Mouse (Mus musculus): Measurements from ENCODE around the gene Mrpl24. TPM values are rescaled to one million over a fixed set of nuclear protein-coding genes. Genes with fewer than 3 reads are reported as not detected.
A peak's percentile ranks its signal among the peaks of the same experiment; 100 is the strongest.

The Mrpl24 gene
- total and polyA plus RNA-seq, 2 experiments from 2014 or later = 39.7 to 41.7 TPM

DNA sequence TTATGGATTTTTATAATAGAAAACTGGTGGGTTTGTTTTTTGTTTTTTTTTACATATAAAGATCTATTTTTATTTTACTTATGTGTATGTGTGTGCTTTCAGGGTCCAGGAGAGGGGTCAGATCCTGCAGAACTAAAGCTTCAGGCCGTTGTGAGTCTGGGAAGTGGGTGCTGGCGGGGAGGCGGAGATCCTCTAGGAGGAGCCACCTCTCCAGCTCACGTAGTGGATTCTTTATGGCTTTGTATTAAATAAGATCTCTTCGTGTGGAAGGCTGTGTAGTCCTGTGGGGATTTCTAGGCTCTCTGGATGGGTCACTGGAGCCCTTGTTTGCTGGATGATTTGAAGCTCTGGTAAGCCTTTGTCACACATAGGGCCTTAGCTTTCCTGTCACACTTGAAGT is 21.3 kb downstream of the Mrpl24 start:
- no peaks in the 10 kb centered on the region for H3K27me3 ChIP-seq (ENCODE audit: insufficient read depth, low read length)
- no peak for TF ChIP-seq CTCF (IDR thresholded peaks at IDR 0.05)
- no peak overlapping the region for H3K9ac ChIP-seq (replicated peaks; ENCODE audit: low read length, poor library complexity, severe bottlenecking)
- peaks cover 40% of the 10 kb centered on the region for H3K36me3 ChIP-seq (ENCODE audit: insufficient read depth, low read length)
- ATAC-seq (ENCODE audit: low FRiP score) = no peak
- no peak for DNase-seq (ENCODE audit: low spot score)
- no peaks in the 10 kb centered on the region for H3K4me1 ChIP-seq (ENCODE audit: insufficient read depth, low read length)
- H3K9me3 ChIP-seq (ENCODE audit: low read length) = no peaks in the 10 kb centered on the region
- no peak overlapping the region for H3K27ac ChIP-seq (ENCODE audit: low read depth, low read length)
- H3K4me2 ChIP-seq (ENCODE audit: low read depth, low read length, poor library complexity, severe bottlenecking) = no peak overlapping the region
- 57% methylated on average over 5 of the region's 5 CpGs for WGBS
- H3K4me3 ChIP-seq (ENCODE audit: low read depth, low read length) = no peak overlapping the region

DNA sequence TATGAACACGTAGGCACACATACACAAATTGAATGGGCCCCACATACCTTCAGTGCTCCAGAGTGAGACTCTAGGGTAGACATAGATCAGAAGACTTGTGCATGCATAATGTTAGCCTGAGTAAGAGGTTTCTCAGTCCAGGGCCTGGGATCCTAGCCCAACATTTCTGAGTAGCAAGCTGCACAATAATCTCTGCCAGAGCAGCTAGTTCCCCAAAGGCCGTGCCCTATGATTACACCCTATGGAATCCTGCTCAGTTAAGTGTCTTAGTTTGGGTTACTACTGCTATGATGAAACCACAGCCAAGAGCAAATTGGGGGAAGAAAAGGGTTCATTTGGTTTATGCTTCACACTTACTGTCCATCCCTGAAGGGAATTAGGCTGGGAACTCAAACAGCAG is 23.2 kb downstream of the Mrpl24 start:
- peaks cover 40% of the 10 kb centered on the region for H3K36me3 ChIP-seq (ENCODE audit: insufficient read depth, low read length)
- H3K4me3 ChIP-seq (ENCODE audit: low read depth, low read length) = no peak overlapping the region
- no peak overlapping the region for H3K27ac ChIP-seq (ENCODE audit: low read depth, low read length)
- no peaks in the 10 kb centered on the region for H3K27me3 ChIP-seq (ENCODE audit: insufficient read depth, low read length)
- H3K4me1 ChIP-seq (ENCODE audit: insufficient read depth, low read length) = peaks cover 5% of the 10 kb centered on the region
- H3K9me3 ChIP-seq (ENCODE audit: low read length) = no peaks in the 10 kb centered on the region
- no peak for DNase-seq (ENCODE audit: low spot score)
- H3K4me2 ChIP-seq (ENCODE audit: low read depth, low read length, poor library complexity, severe bottlenecking) = no peak overlapping the region
- H3K9ac ChIP-seq (replicated peaks; ENCODE audit: low read length, poor library complexity, severe bottlenecking) = no peak overlapping the region
- TF ChIP-seq CTCF (IDR thresholded peaks at IDR 0.05) = no peak
- WGBS = 88% methylated on average over 2 of the region's 2 CpGs
- ATAC-seq (ENCODE audit: low FRiP score) = no peak

DNA sequence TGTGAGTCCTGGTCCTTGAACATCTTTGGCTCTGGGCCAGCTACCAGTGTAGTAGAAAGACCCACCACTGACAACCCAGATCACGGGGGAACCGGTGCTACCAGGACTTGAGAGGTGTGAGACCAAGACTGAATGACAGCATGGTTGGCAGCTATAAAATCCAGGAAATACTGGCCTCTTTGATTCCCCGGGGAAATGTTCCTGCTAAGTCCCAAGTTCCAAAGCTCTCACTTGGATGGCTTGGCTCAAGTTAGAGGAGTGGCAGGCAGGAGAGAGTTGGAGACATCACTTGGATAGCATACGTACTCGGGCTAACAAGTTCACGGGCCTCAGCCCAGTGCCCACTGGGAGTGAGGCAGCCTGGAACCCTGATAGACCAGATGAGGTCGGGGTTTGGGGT is 24.3 kb downstream of the Mrpl24 start:
- no peaks in the 10 kb centered on the region for H3K9me3 ChIP-seq (ENCODE audit: low read length)
- no peak overlapping the region for H3K9ac ChIP-seq (replicated peaks; ENCODE audit: low read length, poor library complexity, severe bottlenecking)
- H3K4me3 ChIP-seq (ENCODE audit: low read depth, low read length) = no peak overlapping the region
- H3K4me2 ChIP-seq (ENCODE audit: low read depth, low read length, poor library complexity, severe bottlenecking) = no peak overlapping the region
- H3K27me3 ChIP-seq (ENCODE audit: insufficient read depth, low read length) = 0 out of 2 replicates have a peak, but pooled peaks cover 4% of the 10 kb centered on the region
- H3K4me1 ChIP-seq (ENCODE audit: insufficient read depth, low read length) = peaks cover 14% of the 10 kb centered on the region
- DNase-seq (ENCODE audit: low spot score) = no peak
- 82% methylated on average over 7 of the region's 7 CpGs for WGBS
- no peak overlapping the region for H3K27ac ChIP-seq (ENCODE audit: low read depth, low read length)
- ATAC-seq (ENCODE audit: low FRiP score) = no peak
- H3K36me3 ChIP-seq (ENCODE audit: insufficient read depth, low read length) = peaks cover 29% of the 10 kb centered on the region
- TF ChIP-seq CTCF (IDR thresholded peaks at IDR 0.05) = no peak

DNA sequence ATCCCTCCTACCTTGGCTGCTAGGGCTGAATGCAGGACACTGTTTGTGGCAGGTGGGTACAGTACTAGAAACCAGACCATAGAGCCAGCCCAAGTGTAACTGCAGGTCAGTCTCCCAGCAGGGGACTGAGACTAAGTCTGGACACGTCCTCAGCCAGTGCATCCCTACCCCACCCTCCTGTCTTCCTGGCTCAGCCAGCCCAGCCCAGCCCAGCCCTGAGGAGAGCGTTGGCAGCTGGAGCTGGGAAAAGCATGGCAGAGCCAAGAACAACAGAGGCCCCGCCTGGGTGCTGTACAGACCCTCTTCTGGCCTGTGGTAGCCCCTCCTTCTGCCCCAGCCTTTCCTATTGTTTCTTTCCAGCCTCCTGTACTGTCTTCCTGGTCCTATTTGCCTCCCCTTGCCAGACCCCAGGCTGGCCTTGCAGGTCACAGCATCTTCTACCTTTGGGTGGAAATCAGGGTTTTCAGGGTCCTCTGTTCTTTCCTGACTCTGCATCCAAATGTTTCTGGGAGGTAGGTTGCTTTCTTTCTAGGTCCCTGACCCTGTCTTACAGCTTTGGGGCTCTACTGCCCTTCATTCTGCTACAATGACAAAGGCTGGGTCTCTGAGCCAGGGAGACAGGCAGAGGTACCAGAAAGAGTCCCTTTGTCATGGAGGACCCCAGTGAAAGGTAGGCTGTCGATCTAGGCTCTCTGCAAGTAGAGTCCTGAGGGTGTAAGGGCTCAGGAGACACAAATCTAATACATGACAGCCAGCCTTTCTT is 25.7 kb downstream of the Mrpl24 start:
- no peak for TF ChIP-seq CTCF (IDR thresholded peaks at IDR 0.05)
- no peak overlapping the region for H3K9ac ChIP-seq (replicated peaks; ENCODE audit: low read length, poor library complexity, severe bottlenecking)
- DNase-seq (ENCODE audit: low spot score) = no peak
- peaks cover 14% of the 10 kb centered on the region for H3K4me1 ChIP-seq (ENCODE audit: insufficient read depth, low read length)
- ATAC-seq (ENCODE audit: low FRiP score) = no peak
- H3K9me3 ChIP-seq (ENCODE audit: low read length) = no peaks in the 10 kb centered on the region
- H3K4me2 ChIP-seq (ENCODE audit: low read depth, low read length, poor library complexity, severe bottlenecking) = no peak overlapping the region
- no peak overlapping the region for H3K4me3 ChIP-seq (ENCODE audit: low read depth, low read length)
- peaks cover 19% of the 10 kb centered on the region for H3K36me3 ChIP-seq (ENCODE audit: insufficient read depth, low read length)
- 24% methylated on average over 4 of the region's 4 CpGs for WGBS
- 0 out of 2 replicates have a peak overlapping the region, but pooled peaks have one; percentile 12 for H3K27ac ChIP-seq (ENCODE audit: low read depth, low read length)
- 0 out of 2 replicates have a peak, but pooled peaks cover 4% of the 10 kb centered on the region for H3K27me3 ChIP-seq (ENCODE audit: insufficient read depth, low read length)

DNA sequence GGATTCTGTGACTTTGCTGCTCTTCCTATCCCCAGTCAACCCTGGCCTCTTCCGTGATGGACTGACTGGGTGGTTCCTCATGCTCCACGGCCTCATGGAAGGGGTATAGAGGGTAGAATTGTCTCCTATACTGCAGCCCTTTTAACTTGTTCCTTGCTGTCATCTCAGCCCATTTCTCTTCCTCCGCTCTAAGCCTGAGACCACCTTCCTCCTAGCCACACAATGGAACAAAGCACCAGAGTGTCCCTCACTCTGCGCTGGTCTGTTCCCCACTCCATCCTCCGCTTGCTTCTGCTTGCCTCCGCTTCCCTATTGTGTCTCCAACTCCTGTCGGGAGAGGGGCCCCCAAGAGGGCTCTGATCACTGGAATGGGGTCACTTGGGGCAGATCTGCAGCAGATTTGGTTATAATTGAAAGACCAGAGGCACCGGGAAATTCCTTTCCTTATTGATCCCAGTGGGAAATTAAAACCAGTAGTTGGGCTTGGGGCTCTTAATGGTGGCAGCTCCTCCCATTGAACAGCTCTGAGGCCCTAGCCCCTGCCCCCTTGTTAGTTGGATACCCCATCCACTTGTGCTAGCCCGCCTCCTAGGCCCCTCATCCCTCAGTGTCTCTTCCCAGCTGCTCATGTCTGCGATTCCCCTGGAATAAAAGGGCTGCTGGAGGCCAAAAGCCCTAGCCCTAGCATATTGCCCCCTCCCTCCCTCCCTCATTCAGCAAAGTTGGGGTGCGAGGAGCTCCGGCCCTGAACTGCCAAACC is 26.7 kb downstream of the Mrpl24 start:
- 0 out of 2 replicates have a peak, but pooled peaks cover 4% of the 10 kb centered on the region for H3K27me3 ChIP-seq (ENCODE audit: insufficient read depth, low read length)
- H3K27ac ChIP-seq (ENCODE audit: low read depth, low read length) = no peak overlapping the region

DNA sequence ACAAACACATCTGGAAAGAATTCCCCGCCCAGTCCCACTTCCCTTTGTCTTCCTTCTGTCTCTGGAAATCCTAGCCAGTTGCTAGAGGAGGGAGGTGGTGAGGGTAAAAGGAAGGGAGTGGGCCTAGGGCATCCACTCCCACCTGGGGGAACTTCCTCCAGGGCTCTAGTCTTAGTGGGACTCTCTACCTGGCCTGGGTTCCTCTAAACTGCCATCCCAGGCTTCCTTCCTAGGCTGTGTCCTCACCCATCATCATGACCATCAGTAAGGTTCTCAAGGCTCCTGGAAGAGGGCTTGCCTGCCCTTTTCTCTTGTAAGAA is 27.2 kb downstream of the Mrpl24 start:
- ATAC-seq (ENCODE audit: low FRiP score) (no peak), DNase-seq (ENCODE audit: low spot score) (no peak)
- Histone ChIP-seq H3K27ac (ENCODE audit: low read depth, low read length) (no peak overlapping the region), H3K36me3 (ENCODE audit: insufficient read depth, low read length) (peaks cover 9% of the 10 kb centered on the region), H3K4me2 (ENCODE audit: low read depth, low read length, poor library complexity, severe bottlenecking) (no peak overlapping the region), H3K27me3 (ENCODE audit: insufficient read depth, low read length) (0 out of 2 replicates have a peak, but pooled peaks cover 4% of the 10 kb centered on the region), H3K4me1 (ENCODE audit: insufficient read depth, low read length) (peaks cover 14% of the 10 kb centered on the region), H3K4me3 (ENCODE audit: low read depth, low read length) (no peak overlapping the region), H3K9me3 (ENCODE audit: low read length) (no peaks in the 10 kb centered on the region), H3K9ac (replicated peaks; ENCODE audit: low read length, poor library complexity, severe bottlenecking) (no peak overlapping the region)
- WGBS = 45% methylated on average over 1 of the region's 1 CpGs
- no peak for TF ChIP-seq CTCF (IDR thresholded peaks at IDR 0.05)

More for the DNA sequence above, 26.7 kb downstream of the Mrpl24 start:
- Histone ChIP-seq H3K36me3 (ENCODE audit: insufficient read depth, low read length) (peaks cover 15% of the 10 kb centered on the region), H3K4me1 (ENCODE audit: insufficient read depth, low read length) (peaks cover 14% of the 10 kb centered on the region), H3K4me3 (ENCODE audit: low read depth, low read length) (no peak overlapping the region), H3K9me3 (ENCODE audit: low read length) (no peaks in the 10 kb centered on the region), H3K9ac (replicated peaks; ENCODE audit: low read length, poor library complexity, severe bottlenecking) (no peak overlapping the region), H3K4me2 (ENCODE audit: low read depth, low read length, poor library complexity, severe bottlenecking) (no peak overlapping the region)
- no peak for TF ChIP-seq CTCF (IDR thresholded peaks at IDR 0.05)
- no peak for DNase-seq (ENCODE audit: low spot score)
- WGBS = 34% methylated on average over 12 of the region's 12 CpGs
- ATAC-seq (ENCODE audit: low FRiP score) = no peak
